Mouse (Mus musculus) liver, embryonic 14.5 days (tissue): ENCODE measurements around the gene Cdh9.

ENCODE experiments used
- CTCF ChIP-seq: IDR thresholded peaks from 2 replicates; pipeline ENCODE4 v1.5.1; 2016; ENCODE audit warnings: antibody characterized with exemption, low read depth, control low read depth
- EP300 ChIP-seq: IDR thresholded peaks from 2 replicates; pipeline ENCODE4 v1.6.1; 2016; ENCODE audit warnings: antibody characterized with exemption, low read depth

DNA sequence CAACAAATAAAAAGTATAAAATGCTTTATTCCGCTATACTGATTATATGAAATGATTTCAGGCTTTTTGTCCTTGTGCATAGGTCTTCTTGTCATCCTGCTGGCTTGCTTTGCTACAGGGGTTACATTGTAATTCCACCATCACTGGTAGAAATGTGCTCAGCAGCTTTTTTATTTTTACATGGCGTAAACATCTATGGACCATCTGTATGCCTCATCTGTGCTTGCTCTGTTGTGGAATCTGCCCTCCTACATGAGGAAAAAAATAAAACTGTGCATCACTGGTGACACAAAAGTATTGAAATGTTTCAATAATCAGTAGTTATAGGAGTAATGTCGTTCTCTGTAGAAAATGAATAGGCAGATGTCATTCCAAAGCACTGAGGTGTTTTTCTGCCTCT lies 64.3 kb downstream of the Cdh9 start:
- no peak for TF ChIP-seq EP300
- TF ChIP-seq CTCF, result no peak
